8 mouse cellular contexts compared by ENCODE assay signal in genomic region chr1:137901996-137902395, GRCm38 (mm10).
DNase-seq lines count a peak whose midpoint lies in the region; ATAC-seq and TF ChIP-seq lines count a peak whose summit lies in the region.
"Had no signal": no experiment of that assay in that cellular context is flagged by ENCODE, and none has a peak within 500 bp of the region (broad histone marks: within the 10 kb centered on the region; RNA-seq: fewer than 3 reads in every experiment).

No protein-coding gene starts in this region.

- H3K4me2 ChIP-seq in limb, embryonic 11.5 days (ENCODE audit: low read depth, severe bottlenecking): peak overlapping the region; percentile 7; the same call in 1 of the 2 replicates

- WGBS in forebrain, embryonic 10.5 days: 68% methylated on average over 4 of the region's 4 CpGs
- WGBS in limb, embryonic 11.5 days: 74% methylated on average over 4 of the region's 4 CpGs
- WGBS in olfactory bulb, adult 2 months: 19% methylated on average over 4 of the region's 4 CpGs

- H3K9ac ChIP-seq in limb, embryonic 11.5 days (ENCODE audit: low read length): no peak overlapping the region

- no peak for DNase-seq in layer of hippocampus, adult 2 months (ENCODE audit: low spot score in 2 of 2)
- no peak for DNase-seq in layer of hippocampus, postnatal 14 days (ENCODE audit: low spot score in 2 of 2)
- no peak for DNase-seq in forebrain, embryonic 10.5 days (ENCODE audit: extremely low spot score, low spot score)
- DNase-seq in limb, embryonic 11.5 days (ENCODE audit: low spot score): no peak
- DNase-seq in ovary, postnatal 14 days (ENCODE audit: low spot score): no peak
- no peak for DNase-seq in B cell, adult 2 months
- DNase-seq: adrenal gland, postnatal 14 days had no signal

- H3K36me3 ChIP-seq in forebrain, embryonic 10.5 days (replicated peaks): peaks cover 12% of the 10 kb centered on the region
- H3K36me3 ChIP-seq in limb, embryonic 11.5 days (ENCODE audit: control insufficient read depth, insufficient read depth, low read length): no peaks in the 10 kb centered on the region

- TF ChIP-seq CTCF in layer of hippocampus, adult 2 months (conservative IDR thresholded peaks at IDR 0.05): no peak
- TF ChIP-seq CTCF in olfactory bulb, adult 2 months (IDR thresholded peaks at IDR 0.05; ENCODE audit: insufficient read depth, low read depth, low read length): no peak

- peaks cover 66% of the 10 kb centered on the region for H3K4me1 ChIP-seq in forebrain, embryonic 10.5 days
- peaks cover 10% of the 10 kb centered on the region for H3K4me1 ChIP-seq in limb, embryonic 11.5 days (ENCODE audit: control insufficient read depth, insufficient read depth, low read length)
- no peaks in the 10 kb centered on the region for H3K4me1 ChIP-seq in olfactory bulb, adult 2 months (ENCODE audit: control insufficient read depth, insufficient read depth, low read length)

- peak overlapping the region; percentile 65 for H3K4me3 ChIP-seq in layer of hippocampus, adult 2 months
- H3K4me3 ChIP-seq in forebrain, embryonic 10.5 days: peak overlapping the region; percentile 75
- no peak overlapping the region for H3K4me3 ChIP-seq in limb, embryonic 11.5 days (ENCODE audit: low read depth, low read length)
- no peak overlapping the region for H3K4me3 ChIP-seq in olfactory bulb, adult 2 months (ENCODE audit: insufficient read depth, low read depth, low read length)

- peak overlapping the region; percentile 91 for H3K27ac ChIP-seq in layer of hippocampus, adult 2 months
- peak overlapping the region; percentile 75; the same call in 1 of the 2 replicates for H3K27ac ChIP-seq in forebrain, embryonic 10.5 days
- H3K27ac ChIP-seq in limb, embryonic 11.5 days (replicated peaks; ENCODE audit: low read depth, low read length): no peak overlapping the region
- peak overlapping the region; percentile 51 for H3K27ac ChIP-seq in olfactory bulb, adult 2 months (ENCODE audit: insufficient read depth, low read depth, low read length)

- ATAC-seq in limb, embryonic 11.5 days (ENCODE audit: insufficient number of reproducible peaks, low FRiP score, low TSS enrichment, low read depth): no peak

- H3K9me3 ChIP-seq in forebrain, embryonic 10.5 days: no peaks in the 10 kb centered on the region
- H3K9me3 ChIP-seq in limb, embryonic 11.5 days (ENCODE audit: control insufficient read depth, low read length): no peaks in the 10 kb centered on the region

- no peaks in the 10 kb centered on the region for H3K27me3 ChIP-seq in forebrain, embryonic 10.5 days (ENCODE audit: poor library complexity, severe bottlenecking)
- no peaks in the 10 kb centered on the region for H3K27me3 ChIP-seq in limb, embryonic 11.5 days (ENCODE audit: control insufficient read depth, insufficient read depth, low read length)

- TF ChIP-seq POLR2A in olfactory bulb, adult 2 months (IDR thresholded peaks at IDR 0.05; ENCODE audit: insufficient read depth, low read depth, low read length): no peak

Comparison
In these comparisons a context has a peak if more than half of its experiments do, and no peak if none do; other contexts are left out.
1. H3K4me3 ChIP-seq: peak in layer of hippocampus, adult 2 months (single experiment) and forebrain, embryonic 10.5 days (single experiment); none in limb, embryonic 11.5 days (single experiment) and olfactory bulb, adult 2 months (single experiment).